ENCODE assay signal across 8 mouse cellular contexts in the genomic region with DNA sequence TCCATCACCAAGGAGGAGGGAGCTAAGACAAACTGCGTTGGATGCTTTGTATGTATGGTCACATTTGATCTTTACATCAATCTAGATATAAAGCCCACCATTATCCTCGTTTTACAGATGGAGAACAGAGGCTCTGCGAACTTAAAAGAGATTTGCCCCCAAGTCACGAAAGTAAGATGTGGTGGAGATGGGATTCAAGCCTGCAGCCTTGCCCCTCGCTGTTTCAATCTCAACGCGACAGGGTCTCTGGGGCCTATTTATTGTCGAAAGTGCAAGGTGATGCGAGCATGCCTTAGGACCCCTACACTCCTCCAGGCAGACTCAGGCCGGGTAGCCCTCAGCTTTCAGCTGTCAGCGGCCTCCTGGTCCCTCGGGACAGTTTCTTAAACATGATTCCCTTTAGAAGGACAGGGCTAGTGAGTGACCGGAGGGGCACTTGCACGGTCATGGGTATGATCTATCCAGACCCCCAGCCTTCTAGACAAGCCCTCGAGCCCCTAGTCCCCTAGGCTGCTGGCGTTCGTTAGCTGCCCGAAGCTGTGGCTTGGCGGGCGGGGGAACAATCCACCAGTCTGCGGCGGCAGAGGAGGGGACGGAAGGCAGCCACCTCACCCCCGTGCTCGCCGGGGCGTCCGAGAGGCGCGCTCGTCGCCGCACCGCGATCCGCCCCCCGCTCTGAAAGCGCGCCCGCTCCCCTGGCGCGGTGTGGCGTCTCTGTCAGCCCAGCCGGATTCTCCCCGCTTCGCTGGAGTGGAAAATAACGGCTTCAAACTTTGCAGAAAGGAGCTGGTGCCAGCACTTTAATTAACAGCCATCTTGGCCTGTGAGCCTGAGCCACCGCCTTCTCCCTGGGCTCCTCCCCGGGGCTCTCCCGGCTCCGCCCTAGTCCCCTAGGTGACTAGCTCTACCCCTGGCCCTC. TPM values are rescaled to one million over a fixed set of nuclear protein-coding genes. Genes with fewer than 3 reads are reported as not detected.
A peak's percentile ranks its signal among the peaks of the same experiment; 100 is the strongest.
DNase-seq lines count a peak whose midpoint lies in the region; ATAC-seq and TF ChIP-seq lines count a peak whose summit lies in the region.

No protein-coding gene starts in this region.

- peak overlapping the region; percentile 74 for H3K9ac ChIP-seq in heart, embryonic 12.5 days
- peak overlapping the region; percentile 33 for H3K9ac ChIP-seq in stomach, embryonic 15.5 days

- no peak overlapping the region for H3K27ac ChIP-seq in cerebellum, adult 2 months (ENCODE audit: insufficient read depth, low read length)
- H3K27ac ChIP-seq in cortical plate, adult 2 months (ENCODE audit: insufficient read depth, low read length), result no peak overlapping the region
- H3K27ac ChIP-seq in heart, embryonic 12.5 days (ENCODE audit: poor library complexity, severe bottlenecking), result no peak overlapping the region
- H3K27ac ChIP-seq in stomach, embryonic 15.5 days, result no peak overlapping the region

- peak overlapping the region; percentile 25 for H3K4me3 ChIP-seq in cerebellum, adult 2 months (replicated peaks; ENCODE audit: insufficient read depth, low read depth, low read length)
- 0 out of 2 replicates have a peak overlapping the region, but pooled peaks have one; percentile 3 for H3K4me3 ChIP-seq in cortical plate, adult 2 months (ENCODE audit: insufficient read depth, low read length)
- peak overlapping the region; percentile 63 for H3K4me3 ChIP-seq in heart, embryonic 12.5 days
- H3K4me3 ChIP-seq in stomach, embryonic 15.5 days (replicated peaks), result peak overlapping the region; percentile 47

- H3K9me3 ChIP-seq in heart, embryonic 12.5 days (replicated peaks), result no peaks in the 10 kb centered on the region
- no peaks in the 10 kb centered on the region for H3K9me3 ChIP-seq in stomach, embryonic 15.5 days

- TF ChIP-seq CTCF in cerebellum, adult 2 months (IDR thresholded peaks at IDR 0.05; ENCODE audit: borderline replicate concordance, insufficient read depth, low read depth, low read length), result no peak
- no peak for TF ChIP-seq CTCF in cortical plate, adult 2 months (IDR thresholded peaks at IDR 0.05; ENCODE audit: extremely low read depth, insufficient read depth, low read length)

- WGBS in cerebellum, adult 2 months, result 10% methylated on average over 51 of the region's 51 CpGs
- 2% methylated on average over 51 of the region's 51 CpGs for WGBS in heart, embryonic 12.5 days
- 3% methylated on average over 51 of the region's 51 CpGs for WGBS in stomach, embryonic 15.5 days

- DNase-seq in cerebellum, adult 2 months, result peak; percentile 23 to 26
- DNase-seq in cerebellum, adult 11-12 months, result no peak
- DNase-seq in B cell, adult 2 months, result peak; percentile 53
- peak; percentile 68 to 72 for DNase-seq in kidney, adult 8-10 months
- peak; percentile 14 for DNase-seq in lung, postnatal 25 days (ENCODE audit: low spot score)

- no peak for TF ChIP-seq POLR2A in cerebellum, adult 2 months (IDR thresholded peaks at IDR 0.05; ENCODE audit: borderline replicate concordance, insufficient read depth, low read length)
- no peak for TF ChIP-seq POLR2A in cortical plate, adult 2 months (IDR thresholded peaks at IDR 0.05; ENCODE audit: extremely low read depth, insufficient read depth, low read length)

- peak overlapping the region; percentile 89 for H3K4me2 ChIP-seq in heart, embryonic 12.5 days
- H3K4me2 ChIP-seq in stomach, embryonic 15.5 days, result peak overlapping the region; percentile 80

- no peaks in the 10 kb centered on the region; the same call in 1 of the 2 replicates for H3K27me3 ChIP-seq in cerebellum, adult 2 months (ENCODE audit: control insufficient read depth, insufficient read depth, low read length)
- peaks cover 99% of the 10 kb centered on the region for H3K27me3 ChIP-seq in heart, embryonic 12.5 days (replicated peaks)
- peaks cover 73% of the 10 kb centered on the region for H3K27me3 ChIP-seq in stomach, embryonic 15.5 days (replicated peaks)

- no peaks in the 10 kb centered on the region for H3K4me1 ChIP-seq in cerebellum, adult 2 months (ENCODE audit: control insufficient read depth, insufficient read depth, low read length)
- 0 out of 2 replicates have a peak, but pooled peaks cover 2% of the 10 kb centered on the region for H3K4me1 ChIP-seq in cortical plate, adult 2 months (ENCODE audit: control insufficient read depth, insufficient read depth, low read length)
- H3K4me1 ChIP-seq in heart, embryonic 12.5 days (replicated peaks), result peaks cover 36% of the 10 kb centered on the region
- peaks cover 41% of the 10 kb centered on the region for H3K4me1 ChIP-seq in stomach, embryonic 15.5 days

- no peak for ATAC-seq in heart, embryonic 12.5 days (ENCODE audit: insufficient number of reproducible peaks, low FRiP score)
- 0 out of 2 replicates have a peak, but pooled peaks have one; percentile 33 for ATAC-seq in stomach, embryonic 15.5 days (ENCODE audit: insufficient read depth, low FRiP score, low read depth)

- no peaks in the 10 kb centered on the region for H3K36me3 ChIP-seq in heart, embryonic 12.5 days
- H3K36me3 ChIP-seq in stomach, embryonic 15.5 days, result no peaks in the 10 kb centered on the region

RNA-seq across cellular contexts. Expression of a gene that starts 1.8 kb away (rescaled TPM):
- 16.7 and 19.2 TPM in 2 replicates for polyA plus RNA-seq in cerebellum, adult 2 months (2012; rRNA removed)
- polyA plus RNA-seq in cortical plate, adult 2 months (2012; rRNA removed), result 15.3 and 15.8 TPM in 2 replicates
- 0.87 and 1.4 TPM in 2 replicates for polyA plus RNA-seq in heart, embryonic 12.5 days (2016; fragmentation: Nextera tagmentation; extraction: Ambion mirVana)
- 5.1 and 5.6 TPM in 2 replicates for polyA plus RNA-seq in stomach, embryonic 15.5 days (2015; fragmentation: Nextera tagmentation; extraction: Ambion mirVana)

RNA-seq across cellular contexts. Expression of a gene that starts 23.4 kb away (rescaled TPM):
- 0.05 and 0.10 TPM in 2 replicates for polyA plus RNA-seq in cerebellum, adult 2 months (2012; rRNA removed)
- polyA plus RNA-seq in cortical plate, adult 2 months (2012; rRNA removed), result 0.17 and 0.40 TPM in 2 replicates
- 6.4 and 8.6 TPM in 2 replicates for polyA plus RNA-seq in heart, embryonic 12.5 days (2016; fragmentation: Nextera tagmentation; extraction: Ambion mirVana)
- 9.5 TPM in 2 replicates for polyA plus RNA-seq in stomach, embryonic 15.5 days (2015; fragmentation: Nextera tagmentation; extraction: Ambion mirVana)

RNA-seq across cellular contexts. Expression of a gene that starts 47.6 kb away (rescaled TPM):
- 207 and 211 TPM in 2 replicates for polyA plus RNA-seq in cerebellum, adult 2 months (2012; rRNA removed)
- polyA plus RNA-seq in cortical plate, adult 2 months (2012; rRNA removed), result 179 and 186 TPM in 2 replicates
- 0.12 and 0.17 TPM in 2 replicates for polyA plus RNA-seq in heart, embryonic 12.5 days (2016; fragmentation: Nextera tagmentation; extraction: Ambion mirVana)
- polyA plus RNA-seq in stomach, embryonic 15.5 days (2015; fragmentation: Nextera tagmentation; extraction: Ambion mirVana), result 0.70 and 1.2 TPM in 2 replicates

Comparison
In these comparisons a context has a peak if more than half of its experiments do, and no peak if none do; other contexts are left out.
1. H3K4me3 ChIP-seq: peak in every context shown above with its lines; median percentile 63 in heart, embryonic 12.5 days; 47 in stomach, embryonic 15.5 days; 25 in cerebellum, adult 2 months; 3 in cortical plate, adult 2 months.
2. RNA of a gene that starts 47.6 kb away (polyA plus RNA-seq): 207 to 211 TPM in cerebellum, adult 2 months and 179 to 186 TPM in cortical plate, adult 2 months; 0.70 to 1.2 TPM in stomach, embryonic 15.5 days and 0.12 to 0.17 TPM in heart, embryonic 12.5 days; every median in the first group is over 10 times any median in the second.